Mouse (Mus musculus): Measurements from ENCODE around the gene Gm1043. TPM values are rescaled to one million over a fixed set of nuclear protein-coding genes. Genes with fewer than 3 reads are reported as not detected.

The Gm1043 gene
- polyA plus RNA-seq, 1 experiment from 2014 or later: not detected

- H3K27me3 ChIP-seq (ENCODE audit: low read depth, poor library complexity, severe bottlenecking): no peaks in the 10 kb centered on the region; the same call in 1 of the 2 replicates
- H3K4me1 ChIP-seq: no peaks in the 10 kb centered on the region
- 57% methylated on average over 6 of the region's 6 CpGs for WGBS
- H3K4me3 ChIP-seq: no peak overlapping the region
- no peak overlapping the region for H3K27ac ChIP-seq
- H3K9me3 ChIP-seq (replicated peaks): no peaks in the 10 kb centered on the region
- DNase-seq (ENCODE audit: low spot score): no peak
- no peaks in the 10 kb centered on the region for H3K36me3 ChIP-seq
These were observed 16.9 kb downstream of the Gm1043 start for GRCm38 (mm10) chr5:37102056-37102455.

DNA sequence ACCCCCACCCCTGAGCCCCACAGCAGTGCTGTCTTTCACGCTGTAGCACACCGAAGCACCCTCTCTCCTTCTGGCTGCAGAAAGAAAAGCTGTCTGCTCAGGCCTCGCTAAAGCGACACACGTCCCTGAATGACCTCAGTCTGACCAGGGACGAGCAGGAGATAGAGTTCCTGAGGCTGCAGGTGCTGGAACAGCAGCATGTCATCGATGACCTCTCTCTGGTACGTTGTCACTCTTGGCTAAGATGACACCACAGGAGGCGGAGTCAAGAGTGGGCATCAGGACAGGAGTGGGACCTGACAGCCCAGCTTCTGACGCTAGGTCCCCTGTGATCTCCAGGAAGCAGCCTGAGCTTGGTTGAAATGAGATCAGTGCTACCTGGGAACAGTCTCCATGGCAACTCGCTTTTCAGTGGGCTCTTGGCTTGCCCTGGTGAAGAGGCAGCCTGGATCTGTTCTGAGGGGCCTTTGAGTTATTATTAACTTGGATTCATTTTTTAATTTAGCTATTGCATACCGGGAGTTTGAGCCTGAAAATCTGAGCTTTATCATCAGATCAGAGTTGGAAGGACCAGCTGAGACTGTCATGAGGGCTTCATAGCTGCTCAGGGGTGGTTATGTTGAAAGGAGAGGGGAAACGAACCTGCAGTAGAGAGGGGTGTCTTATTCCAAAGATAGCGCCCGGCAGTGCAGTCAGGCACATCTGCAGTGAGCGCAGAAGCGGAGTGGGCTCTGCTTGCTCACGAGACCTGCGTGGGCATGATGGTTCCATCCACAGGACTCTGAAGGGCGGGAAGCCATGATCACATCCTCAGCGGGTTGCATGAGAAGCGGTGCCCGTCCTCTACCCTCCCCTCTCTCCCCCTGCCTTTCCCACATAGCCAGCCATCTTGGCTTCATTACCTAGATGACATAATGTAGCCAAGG, 20.6 kb downstream of the Gm1043 start:
- Histone ChIP-seq H3K27ac (no peak overlapping the region), H3K4me1 (no peaks in the 10 kb centered on the region), H3K27me3 (ENCODE audit: low read depth, poor library complexity, severe bottlenecking) (no peaks in the 10 kb centered on the region; the same call in 1 of the 2 replicates), H3K4me3 (no peak overlapping the region), H3K9me3 (replicated peaks) (no peaks in the 10 kb centered on the region), H3K36me3 (no peaks in the 10 kb centered on the region)
- no peak for DNase-seq (ENCODE audit: low spot score)
- 83% methylated on average over 23 of the region's 23 CpGs for WGBS

GRCm38 (mm10) chr5:37107111-37107510, 21.9 kb downstream of the Gm1043 start:
- Histone ChIP-seq H3K9me3 (replicated peaks) (no peaks in the 10 kb centered on the region), H3K4me1 (no peaks in the 10 kb centered on the region)
- 76% methylated on average over 5 of the region's 5 CpGs for WGBS

DNA sequence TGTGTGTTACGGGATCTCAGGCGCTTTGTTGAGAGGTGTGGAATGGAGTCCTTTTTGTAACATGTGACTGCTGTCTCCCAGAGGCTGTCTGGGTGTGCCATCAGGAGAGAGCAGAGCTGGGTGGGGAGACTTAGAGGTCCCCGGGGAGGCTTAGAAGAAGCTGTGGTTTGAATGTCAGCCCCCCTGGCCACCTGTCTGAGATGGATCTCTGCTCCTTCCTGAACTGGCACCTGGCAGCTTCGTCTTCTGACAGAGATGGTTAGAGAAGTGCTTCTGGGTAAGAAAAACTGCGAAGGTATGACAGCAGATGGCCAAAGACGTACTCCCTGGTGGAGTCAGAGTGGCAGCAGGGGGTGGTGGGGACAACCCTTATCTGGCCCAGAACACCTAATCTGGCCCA, 22.4 kb downstream of the Gm1043 start:
- 84% methylated on average over 6 of the region's 6 CpGs for WGBS
- Histone ChIP-seq H3K27me3 (ENCODE audit: low read depth, poor library complexity, severe bottlenecking) (no peaks in the 10 kb centered on the region), H3K36me3 (no peaks in the 10 kb centered on the region), H3K27ac (no peak overlapping the region), H3K4me3 (no peak overlapping the region), H3K4me1 (no peaks in the 10 kb centered on the region), H3K9me3 (replicated peaks) (no peaks in the 10 kb centered on the region)
- no peak for DNase-seq (ENCODE audit: low spot score)

More at GRCm38 (mm10) chr5:37107111-37107510, 21.9 kb downstream of the Gm1043 start:
- Histone ChIP-seq H3K27me3 (ENCODE audit: low read depth, poor library complexity, severe bottlenecking) (no peaks in the 10 kb centered on the region), H3K36me3 (no peaks in the 10 kb centered on the region), H3K4me3 (no peak overlapping the region), H3K27ac (no peak overlapping the region)
- DNase-seq (ENCODE audit: low spot score): no peak

- WGBS: 39% methylated on average over 6 of the region's 6 CpGs
- Histone ChIP-seq H3K4me3 (no peak overlapping the region), H3K27me3 (ENCODE audit: low read depth, poor library complexity, severe bottlenecking) (no peaks in the 10 kb centered on the region), H3K27ac (no peak overlapping the region), H3K4me1 (no peaks in the 10 kb centered on the region), H3K9me3 (replicated peaks) (no peaks in the 10 kb centered on the region), H3K36me3 (no peaks in the 10 kb centered on the region)
- DNase-seq (ENCODE audit: low spot score): peak; percentile 77
These were observed 24.2 kb downstream of the Gm1043 start for GRCm38 (mm10) chr5:37109280-37109849.

DNA sequence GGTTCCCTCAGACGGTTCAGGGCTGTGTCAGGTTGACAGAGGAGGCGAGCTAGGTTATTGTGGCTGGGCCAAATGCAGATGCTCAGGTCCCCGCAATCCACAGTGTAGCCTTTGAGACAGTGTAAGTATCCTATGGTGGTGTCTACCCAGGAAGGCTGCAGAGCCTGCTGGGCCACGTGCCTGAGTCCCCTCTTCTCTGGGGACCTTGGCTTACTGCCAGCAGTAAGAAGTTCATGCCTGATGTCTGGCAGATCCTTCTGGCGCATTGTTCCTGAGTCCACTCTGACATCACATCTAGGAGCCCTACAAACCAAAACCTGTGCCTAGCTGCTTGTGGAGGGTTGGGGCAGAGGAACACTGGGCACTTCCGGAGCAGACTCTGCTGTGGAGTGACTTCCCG, 27.2 kb downstream of the Gm1043 start:
- Histone ChIP-seq H3K9me3 (replicated peaks) (no peaks in the 10 kb centered on the region), H3K27me3 (ENCODE audit: low read depth, poor library complexity, severe bottlenecking) (no peaks in the 10 kb centered on the region), H3K27ac (no peak overlapping the region), H3K4me1 (no peaks in the 10 kb centered on the region), H3K36me3 (no peaks in the 10 kb centered on the region), H3K4me3 (no peak overlapping the region)
- 84% methylated on average over 7 of the region's 7 CpGs for WGBS
- DNase-seq (ENCODE audit: low spot score): no peak

DNA sequence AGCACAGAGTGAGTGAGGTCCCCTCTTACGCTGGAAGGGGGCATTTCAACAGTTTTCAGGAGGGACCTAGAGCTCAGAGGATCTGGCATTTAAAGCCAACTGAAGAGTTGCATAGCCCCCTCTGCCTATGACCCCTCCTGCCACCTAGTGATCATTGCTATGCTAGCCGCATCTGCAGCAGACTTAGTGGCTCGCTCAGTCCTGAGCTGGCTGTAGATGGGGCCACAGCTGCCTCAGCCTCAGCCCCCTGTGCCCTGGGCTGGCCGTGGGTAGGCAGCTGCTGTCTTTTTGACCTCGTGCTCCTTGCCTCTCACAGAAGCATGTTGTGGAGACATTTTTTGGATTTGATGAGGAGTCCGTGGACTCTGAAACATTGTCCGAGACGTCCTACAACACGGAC, 32.0 kb downstream of the Gm1043 start:
- peaks cover 13% of the 10 kb centered on the region for H3K4me1 ChIP-seq
- H3K27me3 ChIP-seq (ENCODE audit: low read depth, poor library complexity, severe bottlenecking): no peaks in the 10 kb centered on the region
- no peaks in the 10 kb centered on the region for H3K36me3 ChIP-seq
- H3K4me3 ChIP-seq: no peak overlapping the region
- WGBS: 61% methylated on average over 9 of the region's 9 CpGs
- H3K9me3 ChIP-seq (replicated peaks): no peaks in the 10 kb centered on the region
- H3K27ac ChIP-seq: no peak overlapping the region
- no peak for DNase-seq (ENCODE audit: low spot score)

- WGBS: 59% methylated on average over 4 of the region's 4 CpGs
- DNase-seq (ENCODE audit: low spot score): peak; percentile 35
- Histone ChIP-seq H3K36me3 (no peaks in the 10 kb centered on the region), H3K4me3 (no peak overlapping the region), H3K4me1 (peaks cover 13% of the 10 kb centered on the region), H3K27me3 (ENCODE audit: low read depth, poor library complexity, severe bottlenecking) (no peaks in the 10 kb centered on the region), H3K9me3 (replicated peaks) (no peaks in the 10 kb centered on the region), H3K27ac (no peak overlapping the region)
These were observed 33.1 kb downstream of the Gm1043 start for GRCm38 (mm10) chr5:37118242-37118641.

GRCm38 (mm10) chr5:37121186-37121680, 36.1 kb downstream of the Gm1043 start:
- WGBS: 77% methylated on average over 7 of the region's 7 CpGs

GRCm38 (mm10) chr5:37131841-37132240, 46.7 kb downstream of the Gm1043 start:
- no peaks in the 10 kb centered on the region for H3K27me3 ChIP-seq (ENCODE audit: low read depth, poor library complexity, severe bottlenecking)
- H3K9me3 ChIP-seq (replicated peaks): no peaks in the 10 kb centered on the region
- H3K36me3 ChIP-seq: no peaks in the 10 kb centered on the region
- no peaks in the 10 kb centered on the region for H3K4me1 ChIP-seq
- 50% methylated on average over 4 of the region's 4 CpGs for WGBS
- no peak overlapping the region for H3K4me3 ChIP-seq
- DNase-seq (ENCODE audit: low spot score): peak; percentile 31
- H3K27ac ChIP-seq: no peak overlapping the region

More at GRCm38 (mm10) chr5:37121186-37121680, 36.1 kb downstream of the Gm1043 start:
- Histone ChIP-seq H3K27ac (no peak overlapping the region), H3K9me3 (replicated peaks) (no peaks in the 10 kb centered on the region), H3K36me3 (no peaks in the 10 kb centered on the region), H3K4me1 (peaks cover 13% of the 10 kb centered on the region), H3K27me3 (ENCODE audit: low read depth, poor library complexity, severe bottlenecking) (no peaks in the 10 kb centered on the region), H3K4me3 (no peak overlapping the region)
- DNase-seq (ENCODE audit: low spot score): no peak

GRCm38 (mm10) chr5:37141745-37142144, 56.6 kb downstream of the Gm1043 start:
- WGBS: 83% methylated on average over 8 of the region's 8 CpGs
- Histone ChIP-seq H3K36me3 (no peaks in the 10 kb centered on the region), H3K4me3 (no peak overlapping the region), H3K27ac (no peak overlapping the region), H3K9me3 (replicated peaks) (no peaks in the 10 kb centered on the region), H3K4me1 (no peaks in the 10 kb centered on the region), H3K27me3 (ENCODE audit: low read depth, poor library complexity, severe bottlenecking) (no peaks in the 10 kb centered on the region)
- DNase-seq (ENCODE audit: low spot score): no peak

DNA sequence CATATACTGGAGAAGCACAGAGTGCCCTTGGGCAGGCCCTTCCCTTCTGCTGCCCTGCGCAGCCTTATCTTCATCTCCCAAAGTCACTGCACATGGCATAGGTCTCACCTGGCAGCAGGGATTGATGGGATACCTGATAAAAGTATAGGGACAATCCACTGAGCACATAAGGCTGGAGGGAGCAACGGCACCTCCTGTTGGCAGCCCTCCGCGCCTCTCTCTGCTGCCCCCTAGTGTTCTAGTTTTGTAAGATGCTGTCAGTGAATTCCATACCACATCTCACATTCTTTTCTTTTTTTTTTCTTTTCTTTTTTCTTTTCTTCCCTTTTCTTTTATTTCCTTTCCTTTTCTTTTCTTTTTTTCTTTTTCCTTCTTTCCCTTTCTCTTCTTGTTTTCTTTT, 62.4 kb downstream of the Gm1043 start:
- H3K9me3 ChIP-seq (replicated peaks): no peaks in the 10 kb centered on the region
- WGBS: 19% methylated on average over 4 of the region's 4 CpGs
- peak; percentile 56 for DNase-seq (ENCODE audit: low spot score)

GRCm38 (mm10) chr5:37150650-37151049, 65.5 kb downstream of the Gm1043 start:
- Histone ChIP-seq H3K4me1 (no peaks in the 10 kb centered on the region), H3K27me3 (ENCODE audit: low read depth, poor library complexity, severe bottlenecking) (no peaks in the 10 kb centered on the region), H3K27ac (no peak overlapping the region), H3K36me3 (no peaks in the 10 kb centered on the region), H3K9me3 (replicated peaks) (no peaks in the 10 kb centered on the region), H3K4me3 (no peak overlapping the region)
- DNase-seq (ENCODE audit: low spot score): no peak
- WGBS: 74% methylated on average over 5 of the region's 5 CpGs

More for the DNA sequence above, 62.4 kb downstream of the Gm1043 start:
- no peaks in the 10 kb centered on the region for H3K27me3 ChIP-seq (ENCODE audit: low read depth, poor library complexity, severe bottlenecking)
- no peak overlapping the region for H3K4me3 ChIP-seq
- no peak overlapping the region for H3K27ac ChIP-seq
- no peaks in the 10 kb centered on the region for H3K4me1 ChIP-seq
- no peaks in the 10 kb centered on the region for H3K36me3 ChIP-seq

Data from limb, embryonic 10.5 days (tissue).